Mouse (Mus musculus) heart, adult 10 weeks (tissue): ENCODE measurements around the gene Cbx6. TPM values are rescaled to one million over a fixed set of nuclear protein-coding genes. Genes with fewer than 3 reads are reported as not detected.

Source experiments
- polyA plus RNA-seq: library from polyadenylated mRNA; stranded (reverse); fragments of 350-450 nt; fragmentation: Illumina TruSeq; extraction: RNeasy Lipid Tissue Mini Kit (QIAGEN cat#74804); gene quantifications from one replicate; pipeline ENCODE4 v1.2.3, GENCODE M21; 2014; ENCODE audit warnings: low read depth, low replicate concordance

The Cbx6 gene
- polyA plus RNA-seq, result 16.9 TPM

DNA sequence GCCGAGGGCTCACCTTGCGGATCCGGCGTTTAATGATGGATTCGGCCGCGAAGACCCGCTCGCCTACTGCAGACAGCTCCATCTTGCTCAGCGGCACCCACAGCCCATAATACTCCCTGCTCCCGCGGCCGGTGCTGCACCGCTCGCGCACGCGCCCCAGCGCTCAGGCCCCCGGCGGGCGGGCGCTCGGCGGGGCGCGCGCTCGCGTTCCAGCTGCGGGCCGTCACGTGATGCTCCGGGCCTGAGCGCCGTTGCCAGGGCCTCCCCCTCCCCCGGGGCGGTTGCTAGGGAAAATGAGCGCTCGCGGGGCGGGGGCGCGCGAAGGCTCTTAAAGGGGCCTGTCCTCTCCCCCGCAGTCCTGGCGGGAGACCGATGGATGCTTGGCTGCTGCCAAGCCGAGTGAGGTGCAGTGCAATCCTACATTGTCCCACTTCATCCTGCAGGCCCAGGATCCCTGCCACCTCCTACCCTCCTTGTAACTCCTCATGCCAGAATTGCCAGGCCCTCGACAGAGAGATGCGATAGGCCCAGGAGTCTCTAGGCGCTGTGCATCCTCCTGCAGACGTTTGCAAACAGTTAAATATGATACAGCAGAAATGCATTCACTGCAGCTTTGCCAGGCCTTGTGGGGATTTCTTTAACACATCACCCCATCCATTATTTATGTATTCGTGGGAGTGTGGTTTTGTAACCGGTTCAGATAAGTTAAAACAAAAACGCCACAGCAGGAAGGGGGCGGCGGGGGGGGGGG, at the start of gene Cbx6, which contains the start of gene Npcd:
Gene Cbx6, minus strand, starts transcription at position 559 of the 751 bp plus-strand sequence.
Gene Npcd, minus strand, starts transcription at position 108 of the 751 bp plus-strand sequence.

DNA sequence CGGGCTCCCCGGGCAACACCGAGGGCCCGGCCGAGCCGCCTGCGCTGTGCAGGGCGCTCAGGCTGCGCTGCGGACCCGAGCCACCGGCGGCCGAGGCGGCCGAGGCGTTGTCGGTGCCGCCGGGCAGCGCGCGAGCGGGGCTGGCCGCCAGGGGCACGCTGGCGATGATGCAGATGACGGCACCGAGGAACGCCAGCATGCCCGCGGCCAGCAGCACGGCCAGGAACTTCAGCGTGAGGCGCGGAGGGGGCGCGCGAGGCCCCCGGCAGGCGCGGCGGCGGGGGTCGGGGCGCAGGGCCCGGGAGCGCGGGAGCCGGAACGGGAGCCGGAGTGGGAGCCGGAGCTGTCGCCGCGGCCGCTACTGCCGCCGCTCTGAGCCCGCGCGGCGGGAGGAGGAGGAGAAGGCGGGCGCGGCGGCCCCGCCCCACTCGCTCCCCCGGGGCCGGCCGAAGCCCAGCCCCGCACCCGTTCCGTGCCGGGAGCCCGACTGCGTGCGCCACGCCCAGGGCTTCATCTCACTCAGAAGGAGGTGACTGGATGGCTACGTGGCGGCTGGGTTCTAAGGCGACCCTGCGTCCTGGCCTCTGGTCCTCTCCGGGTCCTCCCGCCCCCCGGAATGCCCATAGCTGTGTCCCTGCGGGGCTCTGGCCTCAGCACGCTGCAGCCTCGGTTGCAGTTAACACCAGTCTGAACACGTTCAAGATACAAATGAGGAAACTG, 30.0 kb downstream of the Cbx6 start, which contains the start of gene Nptxr:
Gene Nptxr, minus strand, starts transcription at position 415 of the 720 bp plus-strand sequence.

DNA sequence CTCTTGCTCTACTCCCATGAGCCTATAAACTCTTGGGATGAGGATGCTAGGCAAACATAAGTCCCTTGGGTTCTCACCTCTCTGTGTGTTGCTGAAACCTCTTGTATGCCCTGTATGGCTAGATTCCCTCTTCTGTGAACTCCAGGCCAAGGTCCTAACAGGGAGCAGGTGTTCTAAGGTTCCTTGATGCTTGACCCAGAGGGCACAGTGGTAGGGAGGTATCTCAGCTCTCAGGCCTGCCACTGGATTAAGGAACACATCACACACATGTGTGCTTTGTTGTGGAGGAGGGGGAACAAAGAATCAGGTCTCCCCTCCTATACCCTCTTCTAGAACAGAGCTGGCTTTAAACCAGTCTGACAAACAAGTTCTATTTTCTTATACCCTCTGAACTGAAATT, 56.7 kb downstream of the Cbx6 start, which contains the start of gene Dnal4:
Gene Dnal4, minus strand, starts transcription at position 101 of the 400 bp plus-strand sequence.

Other genes with a start within 250 kb of the Cbx6 start
- gene Dmc1, start 229.6 kb downstream of the Cbx6 start, polyA plus RNA-seq, result not detected
- 1.8 TPM for gene Fam227a, start 175.7 kb downstream of the Cbx6 start, polyA plus RNA-seq
- 26.7 TPM for gene Cby1, start 175.5 kb downstream of the Cbx6 start, polyA plus RNA-seq
- gene Tomm22, start 163.8 kb downstream of the Cbx6 start, polyA plus RNA-seq, result 98.6 TPM
- gene Josd1, start 146.8 kb downstream of the Cbx6 start, polyA plus RNA-seq, result 24.7 TPM
- gene Gtpbp1, start 143.8 kb downstream of the Cbx6 start, polyA plus RNA-seq, result 24.9 TPM
- 81.0 TPM for gene Sun2, start 92.2 kb downstream of the Cbx6 start, polyA plus RNA-seq
- 29.7 TPM for gene Dnal4, start 56.8 kb downstream of the Cbx6 start, polyA plus RNA-seq
- gene Nptxr, start 29.9 kb downstream of the Cbx6 start, polyA plus RNA-seq, result 1.7 TPM
- not detected for gene Npcd, start 451 bp downstream of the Cbx6 start, polyA plus RNA-seq
- gene Apobec3, start 57.0 kb upstream of the Cbx6 start, polyA plus RNA-seq, result 7.9 TPM
- 30.0 TPM for gene Cbx7, start 136.4 kb upstream of the Cbx6 start, polyA plus RNA-seq
- 32.2 TPM for gene Pdgfb, start 180.3 kb upstream of the Cbx6 start, polyA plus RNA-seq